Mouse (Mus musculus) spleen, adult 18-20 months (tissue): Measurements from ENCODE around the gene Cetn3.

Source experiments
- DNase-seq, 2 experiments: peaks; one replicate each; pipeline ENCODE4 v3.0.0; 2022; ENCODE audit warnings: mixed read lengths in 2 of 2

Cetn3 gene

DNA sequence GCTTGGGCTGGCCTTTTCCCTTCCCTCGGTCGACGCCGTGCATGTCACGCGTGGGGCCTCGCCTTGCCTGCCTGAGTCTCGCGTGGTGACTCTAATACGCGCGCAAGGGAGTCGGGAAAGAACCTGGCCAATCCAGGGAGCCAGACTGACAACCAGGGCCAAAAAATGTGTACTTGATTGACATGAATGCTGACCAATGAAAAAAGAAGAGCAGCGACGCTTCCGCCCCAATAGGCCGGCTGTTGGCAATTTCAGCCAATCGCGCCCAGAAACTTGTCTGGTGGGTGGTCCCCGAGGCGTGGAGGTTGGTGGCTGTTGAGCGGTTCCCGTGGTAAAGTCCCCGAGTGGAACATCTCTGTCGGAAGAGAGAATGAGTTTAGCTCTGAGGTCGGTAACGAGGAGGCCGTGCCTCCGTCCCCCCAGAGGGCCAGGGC is at the start of gene Cetn3:
Cetn3 (plus strand) TSS at position 107 of the 434 bp plus-strand sequence.
- DNase-seq, result peak; percentile 82 to 83

- DNase-seq, result no peak
Observed at GRCm38 (mm10) chr13:81736606-81737005, 46.3 kb upstream of the Cetn3 start.

- no peak for DNase-seq
Observed at GRCm38 (mm10) chr13:81740898-81741297, 42.0 kb upstream of the Cetn3 start.

- DNase-seq, result no peak
Observed at GRCm38 (mm10) chr13:81743391-81744091, 39.3 kb upstream of the Cetn3 start.

GRCm38 (mm10) chr13:81744092-81744396 is 38.8 kb upstream of the Cetn3 start:
- no peak for DNase-seq

- no peak for DNase-seq
Observed at GRCm38 (mm10) chr13:81754878-81755277, 28.0 kb upstream of the Cetn3 start.

DNA sequence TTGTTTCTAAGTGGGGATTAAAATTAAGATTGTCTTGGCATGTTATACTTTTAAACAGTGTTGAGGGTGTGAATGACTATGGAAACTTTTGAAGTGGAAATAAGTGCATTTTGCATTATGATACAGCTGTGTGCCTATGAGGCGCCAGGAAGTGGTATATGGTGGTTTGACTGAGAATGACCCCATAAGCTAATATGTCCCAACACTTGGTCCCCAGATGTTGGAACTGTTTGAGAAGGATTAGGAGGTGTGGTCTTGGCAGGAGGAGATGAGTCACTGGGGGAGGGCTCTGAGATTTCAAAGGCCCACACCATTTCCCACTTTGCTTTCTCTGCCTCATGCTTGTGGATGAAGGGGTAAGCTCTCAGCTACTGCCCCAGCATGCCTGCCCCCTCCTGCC is 27.6 kb upstream of the Cetn3 start:
- DNase-seq, result no peak

DNA sequence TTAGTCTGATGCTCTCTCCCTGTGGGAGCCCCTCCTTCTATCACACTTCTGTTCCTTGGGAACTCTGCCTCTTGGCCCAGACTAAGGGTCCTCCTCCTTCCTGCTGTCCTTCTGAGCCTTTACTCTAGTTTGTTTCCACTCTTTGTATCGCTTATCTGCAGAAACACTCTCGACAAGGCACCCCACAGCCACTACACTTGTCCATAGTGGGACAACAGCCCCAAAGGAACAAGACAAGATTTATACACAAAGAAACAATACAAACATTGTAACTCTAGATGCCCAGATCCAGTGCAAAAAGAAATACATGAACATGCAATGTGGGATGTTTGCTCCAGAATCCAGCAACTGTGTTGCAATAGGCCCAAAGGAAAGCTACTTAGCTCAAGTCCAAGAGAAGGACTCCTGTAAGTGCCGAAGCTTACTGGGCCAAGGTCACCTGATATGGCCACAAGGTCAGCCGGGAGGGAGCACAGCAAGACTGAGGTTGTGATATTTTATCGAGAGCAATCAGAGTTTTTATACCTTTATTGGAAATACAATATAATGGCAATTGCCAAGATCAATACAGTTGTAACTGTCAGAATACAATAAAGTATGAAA is 25.7 kb upstream of the Cetn3 start:
- no peak for DNase-seq

GRCm38 (mm10) chr13:81760379-81760778 is 22.5 kb upstream of the Cetn3 start:
- peak in 1 of 2 experiments; percentile 16 for DNase-seq

DNA sequence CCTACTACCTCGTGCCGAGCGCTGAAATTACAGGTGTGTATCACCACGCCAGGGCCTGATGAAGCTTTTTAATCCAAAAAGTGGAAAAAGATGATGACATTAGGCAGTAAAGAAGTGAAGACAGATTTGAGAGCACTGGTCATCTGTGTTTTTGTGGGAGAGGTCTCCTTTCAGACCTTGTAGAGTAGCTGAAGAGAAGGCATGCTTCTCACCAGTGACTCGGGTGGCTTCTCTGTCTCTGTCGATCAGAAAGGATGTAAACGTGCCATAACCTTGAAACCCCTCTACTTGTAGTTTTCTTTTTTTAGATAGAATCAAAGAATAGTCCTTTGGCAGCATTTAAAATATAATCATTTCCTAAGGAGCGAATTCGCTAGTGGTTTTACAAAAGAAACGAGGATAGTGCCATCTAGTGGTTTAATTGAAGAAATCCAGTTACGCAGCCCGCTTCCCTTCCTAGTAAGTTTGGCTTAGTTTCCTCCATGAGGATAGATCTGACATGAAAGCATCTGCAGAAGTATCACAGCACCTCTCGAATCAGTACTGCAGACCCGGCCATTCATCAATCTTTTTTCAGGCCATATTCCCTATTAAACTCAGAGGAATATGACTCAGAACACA is 21.2 kb upstream of the Cetn3 start:
- peak in 1 of 2 experiments; percentile 13 for DNase-seq

DNA sequence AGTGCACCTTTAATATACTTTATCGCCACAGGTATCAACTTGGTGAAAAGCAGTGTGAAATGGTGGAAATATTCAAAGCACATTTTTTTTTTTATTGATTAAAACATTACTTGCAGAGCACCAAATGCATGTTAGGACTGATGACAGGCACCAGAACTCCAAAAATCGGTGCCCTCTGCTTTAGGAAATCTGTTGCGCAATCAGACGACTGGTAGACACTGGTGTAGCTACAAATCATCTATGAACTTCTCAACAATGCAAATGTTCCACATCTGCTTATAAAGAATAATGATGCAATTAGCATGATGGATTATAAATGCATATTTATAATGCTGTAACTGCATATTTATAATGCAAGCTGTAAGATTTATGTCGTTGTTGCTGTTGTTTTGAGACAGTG is 18.7 kb upstream of the Cetn3 start:
- no peak for DNase-seq

GRCm38 (mm10) chr13:81767038-81767659 is 15.7 kb upstream of the Cetn3 start:
- peak; percentile 38 to 74 for DNase-seq

- DNase-seq, result no peak
Observed at GRCm38 (mm10) chr13:81776217-81776616, 6.7 kb upstream of the Cetn3 start.

- no peak for DNase-seq
Observed at GRCm38 (mm10) chr13:81782475-81782874, 402 bp upstream of the Cetn3 start.

DNA sequence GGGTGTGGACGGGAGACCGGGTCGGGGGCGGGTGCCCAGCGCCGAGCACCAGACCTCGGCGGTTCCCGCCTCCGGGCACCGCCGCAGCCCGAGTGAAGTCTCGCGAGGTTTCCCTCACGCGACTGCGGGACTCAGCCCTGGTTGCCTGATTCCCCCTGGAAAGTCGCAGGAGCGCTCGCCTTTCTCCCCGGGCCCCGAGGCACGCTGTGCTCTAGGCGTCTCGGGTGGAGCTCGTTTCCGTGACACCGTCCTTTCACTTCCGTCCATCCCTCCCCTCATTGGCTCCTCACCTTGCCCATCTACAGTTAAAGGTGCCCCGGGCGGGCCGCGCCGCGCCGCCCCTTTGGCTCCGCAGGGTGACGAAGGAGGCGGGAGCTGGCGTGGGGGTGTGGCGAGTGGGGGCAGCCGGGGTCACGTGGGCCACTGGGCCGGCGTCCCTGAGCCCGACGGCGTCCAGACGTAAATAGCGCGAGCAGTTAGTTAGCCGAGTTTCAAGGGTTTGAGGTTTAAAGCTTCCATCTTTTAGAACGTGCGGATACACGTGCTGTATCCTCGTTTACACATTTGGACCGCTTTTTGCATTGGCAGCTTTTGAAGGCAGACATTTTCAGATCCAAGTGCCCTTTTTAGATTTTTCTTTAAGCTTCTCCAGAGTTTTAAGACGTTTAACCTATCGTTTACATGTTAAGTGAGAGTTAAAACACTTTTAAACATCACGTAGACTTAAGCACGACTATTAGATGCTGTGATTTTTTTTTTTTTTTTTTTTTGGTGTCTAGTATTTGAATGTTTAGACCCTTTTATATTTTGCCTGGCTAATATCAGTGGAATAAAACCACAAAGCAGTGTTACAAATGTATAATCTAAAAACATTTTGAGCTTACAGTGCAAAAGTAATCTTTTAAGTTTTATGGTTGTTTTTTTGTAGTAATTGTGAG is 797 bp downstream of the Cetn3 start:
- DNase-seq, result peak; percentile 96

DNA sequence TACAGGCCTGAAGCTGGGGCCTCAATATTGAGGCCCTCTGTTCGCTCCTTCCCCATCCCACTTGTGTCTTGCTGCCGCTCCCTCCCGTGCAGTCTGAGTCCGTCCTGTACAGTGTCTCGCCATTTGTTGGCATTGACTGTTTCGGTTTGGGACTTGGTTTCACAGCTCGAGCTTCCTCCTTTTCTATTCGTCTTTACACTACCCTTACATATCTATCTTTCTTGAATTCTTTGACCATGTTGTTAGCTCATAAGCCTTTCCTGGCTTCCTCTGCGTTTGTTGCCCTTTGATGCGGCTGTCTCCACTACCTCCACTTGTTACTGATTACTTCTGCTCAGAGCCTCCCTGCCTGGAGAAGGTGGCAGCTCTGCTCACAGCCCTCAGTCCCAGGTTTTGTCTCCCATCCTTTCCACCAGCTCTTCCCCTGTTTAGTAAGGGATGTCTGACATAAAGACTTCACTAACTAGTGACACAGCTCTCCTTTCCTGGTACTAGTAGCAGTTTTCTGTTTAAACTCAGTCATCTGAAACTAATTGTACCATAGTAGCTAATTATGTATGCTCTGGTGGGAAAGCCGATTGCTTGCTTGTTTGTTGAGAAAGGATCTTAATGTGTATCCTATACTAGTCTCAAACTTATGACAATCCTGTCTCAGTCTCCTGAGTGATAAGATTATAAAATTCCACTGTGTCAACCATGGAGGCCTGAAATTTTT is 3.0 kb downstream of the Cetn3 start:
- DNase-seq, result no peak

- DNase-seq, result no peak
Observed at GRCm38 (mm10) chr13:81790160-81790559, 7.3 kb downstream of the Cetn3 start.

DNA sequence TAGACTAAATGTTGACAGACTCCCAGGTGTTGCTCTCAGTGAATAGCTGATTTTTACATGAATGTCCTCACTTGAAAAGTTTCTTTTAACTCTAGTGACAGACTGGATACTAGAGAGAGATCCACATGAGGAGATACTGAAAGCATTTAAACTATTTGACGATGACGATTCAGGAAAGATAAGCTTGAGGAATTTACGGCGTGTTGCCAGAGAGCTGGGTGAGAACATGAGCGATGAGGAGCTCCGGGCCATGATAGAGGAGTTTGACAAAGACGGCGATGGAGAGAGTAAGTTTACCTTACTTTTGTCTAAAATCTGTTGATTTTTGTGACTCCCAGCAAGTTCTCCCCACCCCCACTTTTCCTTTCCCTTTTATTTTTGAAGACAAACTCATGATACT is 9.0 kb downstream of the Cetn3 start:
- DNase-seq, result no peak

- DNase-seq, result peak in 1 of 2 experiments; percentile 12
Observed at GRCm38 (mm10) chr13:81793850-81794249, 11.0 kb downstream of the Cetn3 start.

DNA sequence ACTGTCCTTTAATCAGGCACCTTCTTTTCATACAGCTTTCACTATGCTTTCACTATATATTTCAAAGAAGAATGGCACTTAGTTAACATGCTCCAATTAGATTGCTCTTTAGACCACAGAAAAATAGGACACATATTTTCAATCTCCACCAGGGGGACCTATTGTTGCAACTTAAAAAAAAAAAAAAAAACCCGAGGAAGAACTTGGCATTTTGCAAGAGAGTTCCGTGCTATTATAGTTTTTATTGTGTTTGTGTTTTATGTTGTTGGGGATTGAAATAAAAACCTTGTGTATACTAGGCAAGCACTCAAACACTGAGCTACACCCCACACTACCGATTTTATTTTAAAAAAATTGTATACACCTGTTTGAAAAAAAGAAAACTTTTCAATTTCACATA is 18.2 kb downstream of the Cetn3 start:
- no peak for DNase-seq

DNA sequence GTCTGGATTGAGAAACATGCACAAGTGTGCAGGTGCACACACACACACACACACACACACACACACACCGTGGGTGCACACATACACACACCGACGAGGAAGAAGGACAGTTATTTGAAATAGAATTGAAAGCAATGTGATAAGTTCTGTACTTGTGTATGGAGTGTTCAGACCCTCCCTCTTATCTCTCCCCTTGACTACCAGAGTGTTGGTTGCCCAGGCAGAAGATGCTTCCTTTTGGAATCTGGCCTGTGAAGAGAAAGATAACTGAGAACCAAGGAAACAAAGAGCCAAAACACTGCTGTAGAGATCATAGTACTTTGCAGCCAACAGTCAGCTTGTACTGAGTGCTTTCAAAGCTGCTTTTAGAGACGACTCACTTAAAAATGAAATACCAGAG is 20.8 kb downstream of the Cetn3 start:
- DNase-seq, result no peak

GRCm38 (mm10) chr13:81822750-81823149 is 39.9 kb downstream of the Cetn3 start:
- no peak for DNase-seq
